Mouse (Mus musculus): ENCODE measurements around the gene Apoo. TPM values are rescaled to one million over a fixed set of nuclear protein-coding genes. Genes with fewer than 3 reads are reported as not detected.
"Not testable (repeated sequence)": the region's sequence is repeated elsewhere in the genome, so short reads cannot be mapped to it uniquely, and the experiment has no call there.

Gene Apoo
- 39.8 and 42.9 TPM in 2 replicates for polyA plus RNA-seq (2015; fragmentation: Nextera tagmentation; extraction: Ambion mirVana)

- no peaks in the 10 kb centered on the region for H3K9me3 ChIP-seq (ENCODE audit: low read length)
- H3K9ac ChIP-seq (replicated peaks; ENCODE audit: low read depth): no peak within 1 kb of the TSS
- peak; percentile 96 for DNase-seq (ENCODE audit: low spot score)
- peaks cover 19% of the 10 kb centered on the region; the same call in 1 of the 2 replicates for H3K27me3 ChIP-seq (replicated peaks; ENCODE audit: insufficient read depth, low read length)
- peak within 1 kb of the TSS; percentile 51 for H3K4me3 ChIP-seq (ENCODE audit: low read depth, low read length)
- H3K27ac ChIP-seq (ENCODE audit: low read length): no peak within 1 kb of the TSS
- 13% methylated on average over 40 of the region's 46 CpGs for WGBS
- H3K4me2 ChIP-seq (replicated peaks; ENCODE audit: low read depth, low read length): peak within 1 kb of the TSS; percentile 61
- peak; percentile 72 for TF ChIP-seq CTCF (IDR thresholded peaks at IDR 0.05)
- 0 out of 2 replicates have a peak, but pooled peaks have one; percentile 4 for TF ChIP-seq EP300 (IDR thresholded peaks at IDR 0.05)
- no peaks in the 10 kb centered on the region for H3K36me3 ChIP-seq (ENCODE audit: insufficient read depth, low read length)
- H3K4me1 ChIP-seq (ENCODE audit: insufficient read depth, low read depth, low read length): no peaks in the 10 kb centered on the region
- peak; percentile 99 for ATAC-seq
Measured at GRCm38 (mm10) chrX:94366670-94367241, at the start of gene Apoo, which contains the start of gene Fam90a1b. Gene Apoo, plus strand, starts transcription at chrX:94367117. Gene Fam90a1b, minus strand, starts transcription at chrX:94366777.

- no peak overlapping the region for H3K4me3 ChIP-seq (ENCODE audit: low read depth, low read length)
- no peaks in the 10 kb centered on the region for H3K9me3 ChIP-seq (ENCODE audit: low read length)
- no peaks in the 10 kb centered on the region for H3K36me3 ChIP-seq (ENCODE audit: insufficient read depth, low read length)
- H3K27ac ChIP-seq (ENCODE audit: low read length): no peak overlapping the region
- DNase-seq (ENCODE audit: low spot score): no peak
- 75% methylated on average over 11 of the region's 11 CpGs for WGBS
- no peak for ATAC-seq
- no peaks in the 10 kb centered on the region for H3K27me3 ChIP-seq (replicated peaks; ENCODE audit: insufficient read depth, low read length)
- H3K9ac ChIP-seq (replicated peaks; ENCODE audit: low read depth): no peak overlapping the region
- H3K4me2 ChIP-seq (replicated peaks; ENCODE audit: low read depth, low read length): no peak overlapping the region
- H3K4me1 ChIP-seq (ENCODE audit: insufficient read depth, low read depth, low read length): no peaks in the 10 kb centered on the region
- TF ChIP-seq CTCF (IDR thresholded peaks at IDR 0.05): no peak
- no peak for TF ChIP-seq EP300 (IDR thresholded peaks at IDR 0.05)
Measured at GRCm38 (mm10) chrX:94321036-94321902, 45.6 kb upstream of the Apoo start.

- H3K27ac ChIP-seq (ENCODE audit: low read length); H3K4me1 ChIP-seq (ENCODE audit: insufficient read depth, low read depth, low read length); H3K36me3 ChIP-seq (ENCODE audit: insufficient read depth, low read length); H3K27me3 ChIP-seq (replicated peaks; ENCODE audit: insufficient read depth, low read length); H3K9ac ChIP-seq (replicated peaks; ENCODE audit: low read depth); ATAC-seq; H3K4me3 ChIP-seq (ENCODE audit: low read depth, low read length); H3K4me2 ChIP-seq (replicated peaks; ENCODE audit: low read depth, low read length); H3K9me3 ChIP-seq (ENCODE audit: low read length); DNase-seq (ENCODE audit: low spot score): not testable (repeated sequence)
- WGBS: 88% methylated on average over 4 of the region's 4 CpGs
Measured at GRCm38 (mm10) chrX:94343638-94344037, 23.3 kb upstream of the Apoo start.

- Histone ChIP-seq H3K4me1 (ENCODE audit: insufficient read depth, low read depth, low read length) (no peaks in the 10 kb centered on the region), H3K36me3 (ENCODE audit: insufficient read depth, low read length) (no peaks in the 10 kb centered on the region), H3K4me2 (replicated peaks; ENCODE audit: low read depth, low read length) (peak overlapping the region; percentile 37; the same call in 1 of the 2 replicates), H3K9ac (replicated peaks; ENCODE audit: low read depth) (no peak overlapping the region), H3K27me3 (replicated peaks; ENCODE audit: insufficient read depth, low read length) (peaks cover 19% of the 10 kb centered on the region; the same call in 1 of the 2 replicates), H3K27ac (ENCODE audit: low read length) (no peak overlapping the region), H3K4me3 (ENCODE audit: low read depth, low read length) (0 out of 2 replicates have a peak overlapping the region, but pooled peaks have one; percentile 17), H3K9me3 (ENCODE audit: low read length) (no peaks in the 10 kb centered on the region)
- ATAC-seq (no peak), DNase-seq (ENCODE audit: low spot score) (no peak)
- TF ChIP-seq EP300 (IDR thresholded peaks at IDR 0.05): no peak
- TF ChIP-seq CTCF (IDR thresholded peaks at IDR 0.05): no peak
- WGBS: 15% methylated on average over 14 of the region's 14 CpGs
Measured at GRCm38 (mm10) chrX:94365381-94365925, 1.5 kb upstream of the Apoo start.

- WGBS: 27% methylated on average over 16 of the region's 16 CpGs
- TF ChIP-seq CTCF (IDR thresholded peaks at IDR 0.05) (no peak), EP300 (IDR thresholded peaks at IDR 0.05) (no peak)
- ATAC-seq: no peak
- H3K9ac ChIP-seq (replicated peaks; ENCODE audit: low read depth): no peak overlapping the region
- H3K27ac ChIP-seq (ENCODE audit: low read length): no peak overlapping the region
- peaks cover 19% of the 10 kb centered on the region; the same call in 1 of the 2 replicates for H3K27me3 ChIP-seq (replicated peaks; ENCODE audit: insufficient read depth, low read length)
- no peaks in the 10 kb centered on the region for H3K9me3 ChIP-seq (ENCODE audit: low read length)
- no peak for DNase-seq (ENCODE audit: low spot score)
- H3K4me2 ChIP-seq (replicated peaks; ENCODE audit: low read depth, low read length): peak overlapping the region; percentile 37
- H3K4me1 ChIP-seq (ENCODE audit: insufficient read depth, low read depth, low read length): no peaks in the 10 kb centered on the region
- no peaks in the 10 kb centered on the region for H3K36me3 ChIP-seq (ENCODE audit: insufficient read depth, low read length)
- H3K4me3 ChIP-seq (ENCODE audit: low read depth, low read length): peak overlapping the region; percentile 17; the same call in 1 of the 2 replicates
Measured at GRCm38 (mm10) chrX:94366029-94366428, 888 bp upstream of the Apoo start.

- Histone ChIP-seq H3K36me3 (ENCODE audit: insufficient read depth, low read length) (no peaks in the 10 kb centered on the region), H3K9ac (replicated peaks; ENCODE audit: low read depth) (no peak overlapping the region), H3K4me1 (ENCODE audit: insufficient read depth, low read depth, low read length) (no peaks in the 10 kb centered on the region), H3K27ac (ENCODE audit: low read length) (no peak overlapping the region), H3K4me2 (replicated peaks; ENCODE audit: low read depth, low read length) (peak overlapping the region; percentile 61), H3K9me3 (ENCODE audit: low read length) (no peaks in the 10 kb centered on the region), H3K4me3 (ENCODE audit: low read depth, low read length) (peak overlapping the region; percentile 51), H3K27me3 (replicated peaks; ENCODE audit: insufficient read depth, low read length) (peaks cover 19% of the 10 kb centered on the region; the same call in 1 of the 2 replicates)
- no peak for ATAC-seq
- WGBS: 13% methylated on average over 14 of the region's 17 CpGs
- DNase-seq (ENCODE audit: low spot score): no peak
- no peak for TF ChIP-seq EP300 (IDR thresholded peaks at IDR 0.05)
- TF ChIP-seq CTCF (IDR thresholded peaks at IDR 0.05): no peak
Measured at GRCm38 (mm10) chrX:94367248-94367647, 331 bp downstream of the Apoo start.

All from lung, postnatal 0 days (tissue).